Mouse (Mus musculus): ENCODE measurements at regions not wholly inside any gene's neighbourhood (a gene's known extent, or its start where the extent isn't known, plus 50 kb on each side); places are given as distances from the start of the nearest gene placed in this dataset.

DNA sequence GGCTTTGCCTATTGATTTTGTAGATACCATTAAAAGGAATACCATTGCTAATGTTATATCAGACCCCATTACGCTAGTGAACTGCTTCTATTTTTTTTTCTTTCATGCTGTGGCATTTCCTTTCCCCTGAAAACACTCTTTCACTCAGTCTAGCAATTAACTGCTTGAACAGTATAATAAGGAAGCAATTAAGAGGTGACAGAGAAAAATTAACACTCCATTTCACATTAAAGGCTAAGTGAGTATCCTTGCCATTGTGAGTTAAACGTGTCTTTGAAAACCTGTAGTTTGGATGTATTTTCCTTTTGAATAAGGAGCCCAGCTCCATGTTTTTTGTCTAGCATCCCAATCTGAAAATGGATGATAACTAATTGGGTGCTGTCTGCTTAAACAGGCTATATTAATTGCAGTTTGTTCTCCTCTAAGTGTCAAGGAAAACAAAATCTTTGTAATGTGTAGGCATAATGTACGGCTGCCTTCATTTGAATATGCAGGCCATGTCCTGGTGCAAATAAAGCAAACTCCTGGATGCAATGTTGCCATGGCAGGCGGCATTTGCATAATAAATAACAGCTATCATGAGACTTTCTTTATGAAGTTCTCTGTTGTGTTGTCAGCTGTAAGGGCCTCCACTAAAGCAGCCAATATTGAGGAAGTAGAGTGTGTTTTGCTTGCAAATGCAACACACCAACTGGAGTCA lies 423.3 kb downstream of the Zic3 start:
- DNase-seq (ENCODE audit: low spot score) = no peak
- intact Hi-C loops (cut with DNase I) = no loop called here

DNA sequence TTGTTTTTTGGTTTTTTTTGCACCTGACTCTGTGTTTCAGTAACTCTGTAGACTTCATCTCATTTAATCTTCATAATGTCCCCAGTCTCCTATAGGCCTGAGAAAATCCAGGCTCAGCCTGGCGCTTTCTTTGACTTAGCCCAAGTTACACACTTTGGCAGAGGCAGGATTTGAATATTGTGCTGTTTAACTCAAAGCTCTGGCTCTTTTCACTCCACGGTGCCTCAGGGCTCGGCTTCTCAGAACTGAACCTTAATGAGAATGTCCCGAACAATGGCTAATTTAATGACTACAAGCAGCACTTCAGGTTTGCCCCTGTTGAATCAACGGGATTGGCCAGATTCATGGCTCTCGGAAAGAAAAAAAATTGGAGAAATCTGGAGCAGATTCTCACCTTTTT lies 425.1 kb downstream of the Zic3 start:
- no peak for DNase-seq (ENCODE audit: low spot score)
- intact Hi-C loops (cut with DNase I) = no loop called here

DNA sequence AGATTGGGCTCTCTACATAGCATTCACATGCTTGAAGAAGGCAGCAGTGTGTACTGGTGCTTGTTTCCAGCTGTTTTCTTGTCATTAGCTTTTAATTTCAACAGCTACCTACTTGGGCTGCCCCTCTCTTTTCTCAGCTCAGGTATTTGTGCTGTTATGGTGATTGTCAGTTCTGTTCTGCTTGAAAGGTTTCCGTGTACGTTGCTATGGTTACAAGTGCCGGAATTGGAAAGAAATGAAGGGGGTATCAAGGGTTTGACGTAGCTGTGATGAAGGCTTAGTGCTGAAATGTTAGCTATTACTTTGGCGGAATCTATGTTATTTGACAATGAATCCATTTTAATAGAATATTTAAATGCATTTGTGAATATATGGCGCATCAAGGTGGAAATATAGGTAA lies 439.5 kb upstream of the 4930550L24Rik start:
- intact Hi-C loops (cut with DNase I) = no loop called here

DNA sequence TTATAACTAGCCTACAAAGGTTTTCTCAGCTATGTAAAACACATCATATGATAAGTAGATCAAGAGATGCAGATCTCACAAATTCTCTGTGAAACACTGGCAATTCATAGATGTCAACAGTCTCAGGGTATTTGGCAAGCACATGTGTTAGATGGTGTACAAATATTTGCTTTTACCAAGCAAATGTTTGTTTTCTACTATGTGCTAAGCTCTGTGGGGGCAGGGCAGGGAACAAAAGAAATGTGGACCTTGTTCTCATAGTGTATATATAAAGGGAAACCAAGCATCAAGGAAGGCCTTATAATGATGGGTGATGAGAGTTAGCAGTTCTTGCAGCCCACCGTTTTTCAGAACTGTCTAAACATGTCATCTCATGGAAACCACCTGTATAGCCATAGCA lies 438.2 kb upstream of the 4930550L24Rik start:
- DNase-seq (ENCODE audit: low spot score) = no peak
- intact Hi-C loops (cut with DNase I) = no loop called here

More for the DNA sequence above, 439.5 kb upstream of the 4930550L24Rik start:
- no peak for DNase-seq (ENCODE audit: low spot score)

DNA sequence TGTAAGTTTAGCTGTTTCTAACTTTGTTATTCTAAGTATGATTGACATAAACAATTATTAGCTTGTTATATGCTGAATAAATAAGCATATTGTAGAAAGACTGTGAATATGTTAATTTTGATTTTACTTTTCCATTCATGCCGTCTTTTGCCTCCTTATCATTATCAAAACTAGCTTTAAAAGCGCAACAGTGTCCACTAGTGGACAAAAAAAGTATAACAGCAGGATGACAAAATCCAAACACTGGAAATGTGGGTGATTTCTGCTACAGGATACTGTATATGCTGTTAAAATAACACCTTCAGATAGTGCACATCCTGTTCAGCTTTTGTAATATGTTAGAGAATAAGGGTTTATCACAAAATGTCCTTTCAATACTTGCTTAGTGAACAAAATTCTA lies 418.3 kb upstream of the 4930550L24Rik start:
- intact Hi-C loops (cut with DNase I) = loop anchor here (5.0 kb wide), 1 partner anchor 1049 kb away; no protein-coding TSS in a partner anchor

DNA sequence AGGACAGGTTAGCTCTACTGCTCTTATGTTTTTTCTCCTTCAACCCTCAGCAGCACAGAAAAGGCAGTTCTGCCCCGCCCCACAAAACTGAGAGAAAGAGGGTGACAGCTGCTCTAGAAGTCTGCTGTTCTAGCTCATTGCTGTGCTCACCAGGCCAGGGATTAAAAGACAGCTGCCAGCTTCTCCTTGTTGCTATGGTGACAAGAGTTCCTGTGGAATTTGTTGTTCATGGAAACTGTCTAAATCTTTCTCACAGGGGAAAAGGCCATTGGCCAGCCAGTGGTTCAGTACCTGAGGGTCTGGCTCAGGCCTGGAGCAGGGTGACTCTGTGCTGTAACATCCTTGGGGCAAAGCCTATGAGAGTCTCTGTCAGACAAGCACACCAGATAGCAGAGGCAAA lies 405.6 kb upstream of the 4930550L24Rik start:
- intact Hi-C loops (cut with DNase I) = no loop called here
- DNase-seq (ENCODE audit: low spot score) = no peak

More for the DNA sequence above, 418.3 kb upstream of the 4930550L24Rik start:
- DNase-seq (ENCODE audit: low spot score) = no peak

DNA sequence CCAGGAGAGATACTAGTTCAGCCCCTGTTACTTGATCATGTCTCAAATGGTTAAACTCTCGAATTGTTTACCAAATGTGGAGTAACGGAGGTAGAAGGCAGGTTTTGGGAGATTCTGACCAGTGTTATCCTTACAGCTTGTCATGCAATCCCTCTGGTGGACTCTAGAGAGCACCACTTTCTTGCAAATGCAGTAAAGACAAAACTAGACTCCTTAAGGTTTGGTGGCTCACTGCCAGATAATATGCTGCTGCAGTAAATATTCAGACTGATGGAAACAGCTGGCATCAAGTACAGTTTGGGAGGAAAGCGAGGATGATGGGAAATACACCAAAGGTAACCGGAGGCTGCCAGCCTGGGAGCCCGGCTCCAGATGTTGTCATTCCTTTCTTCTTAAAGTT lies 394.2 kb upstream of the 4930550L24Rik start:
- no peak for DNase-seq (ENCODE audit: low spot score)
- intact Hi-C loops (cut with DNase I) = no loop called here

Measured in heart, postnatal 25 days (tissue).